Mouse (Mus musculus) liver, adult 2 months (tissue): ENCODE data around the gene Ovol2. TPM values are rescaled to one million over a fixed set of nuclear protein-coding genes. Genes with fewer than 3 reads are reported as not detected.
A peak's percentile ranks its signal among the peaks of the same experiment; 100 is the strongest.
"Not testable (repeated sequence)": the region's sequence is repeated elsewhere in the genome, so short reads cannot be mapped to it uniquely, and the experiment has no call there.

Experiments used
- DNase-seq: peaks from one replicate; pipeline ENCODE4 v3.0.0-alpha.2; 2011; ENCODE audit warnings: low read depth, low spot score; ENCODE audit errors: extremely low read depth
- H3K27ac ChIP-seq: fragments of 200-500 bp; replicated peaks from 2 replicates; pipeline ENCODE4 v1.5.1; 2012; ENCODE audit warnings: low read depth, mild to moderate bottlenecking, control low read depth, inconsistent platforms, low read length; ENCODE audit not compliant: insufficient read depth
- H3K27me3 ChIP-seq: fragments of 200-500 bp; 2 replicates; pipeline ENCODE4 v1.6.1; 2012; ENCODE audit warnings: mild to moderate bottlenecking, moderate library complexity, low read length, inconsistent platforms; ENCODE audit not compliant: control insufficient read depth, insufficient read depth
- H3K36me3 ChIP-seq: fragments of 200-500 bp; 2 replicates; pipeline ENCODE4 v1.6.1; 2012; ENCODE audit warnings: low read length, inconsistent platforms; ENCODE audit not compliant: control insufficient read depth, insufficient read depth
- H3K4me1 ChIP-seq: fragments of 200-500 bp; 2 replicates; pipeline ENCODE4 v1.6.1; 2011; ENCODE audit warnings: low read length; ENCODE audit not compliant: control insufficient read depth, insufficient read depth
- H3K4me3 ChIP-seq: fragments of 200-500 bp; 2 replicates; pipeline ENCODE4 v1.5.1; 2011; ENCODE audit warnings: low read depth, mild to moderate bottlenecking, control low read depth, low read length, moderate library complexity; ENCODE audit not compliant: insufficient read depth
- H3K79me2 ChIP-seq: fragments of 200-500 bp; 2 replicates; pipeline ENCODE4 v1.6.1; 2012; ENCODE audit warnings: inconsistent platforms, mild to moderate bottlenecking, low read length, moderate library complexity; ENCODE audit not compliant: control insufficient read depth, insufficient read depth
- H3K9ac ChIP-seq: fragments of 200-500 bp; 2 replicates; pipeline ENCODE4 v1.6.1; 2012; ENCODE audit warnings: low read depth, mild to moderate bottlenecking, control low read depth, inconsistent platforms, low read length
- CTCF ChIP-seq: fragments of 200-500 bp; IDR thresholded peaks from 2 replicates; pipeline ENCODE4 v1.5.1; 2011; ENCODE audit warnings: low read depth, low read length, control low read depth
- POLR2A ChIP-seq: fragments of 200-500 bp; IDR thresholded peaks from 2 replicates; pipeline ENCODE4 v1.6.1; 2011; ENCODE audit warnings: low read length, control low read depth; ENCODE audit not compliant: insufficient read depth; ENCODE audit errors: extremely low read depth
- WGBS: fragments of 180-500 bp; shearing (Covaris S2); methylation state at CpG from one replicate; pipeline ENCODE4 v1.1.7; 2018; 5-methylcytosine and 5-hydroxymethylcytosine counted together
- polyA plus RNA-seq: library from polyadenylated mRNA; depleted of rRNA; stranded (reverse); fragments of >200 nt; gene quantifications from 2 replicates; pipeline ENCODE4 v1.2.3, GENCODE M21; 2012
- total RNA-seq: library from RNA; depleted of rRNA; stranded (reverse); fragments of >200 nt; gene quantifications from 2 replicates; pipeline ENCODE4 v1.2.3, GENCODE M21; 2014

Ovol2 gene
- total and polyA plus RNA-seq, 2 experiments: 0.18 TPM; not detected in 1

- no peaks in the 10 kb centered on the region for H3K27me3 ChIP-seq
- WGBS: 40% methylated on average over 4 of the region's 4 CpGs
- no peak overlapping the region for H3K4me3 ChIP-seq
- TF ChIP-seq POLR2A: no peak
- no peak for TF ChIP-seq CTCF
- H3K79me2 ChIP-seq: no peaks in the 10 kb centered on the region
- no peak for DNase-seq
- H3K9ac ChIP-seq: no peak overlapping the region
- no peak overlapping the region for H3K27ac ChIP-seq
- H3K4me1 ChIP-seq: no peaks in the 10 kb centered on the region
- no peaks in the 10 kb centered on the region for H3K36me3 ChIP-seq
These were observed 11.2 kb upstream of the Ovol2 start for GRCm38 (mm10) chr2:144343158-144343557.

GRCm38 (mm10) chr2:144338149-144338548 is 6.2 kb upstream of the Ovol2 start:
- not testable (repeated sequence) for H3K36me3 ChIP-seq, H3K4me1 ChIP-seq, H3K27ac ChIP-seq, DNase-seq, H3K4me3 ChIP-seq, H3K9ac ChIP-seq, H3K79me2 ChIP-seq, H3K27me3 ChIP-seq
- 69% methylated on average over 6 of the region's 6 CpGs for WGBS

- no peaks in the 10 kb centered on the region for H3K36me3 ChIP-seq
- WGBS: 36% methylated on average over 8 of the region's 8 CpGs
- peaks cover 7% of the 10 kb centered on the region; the same call in 1 of the 2 replicates for H3K27me3 ChIP-seq
- H3K27ac ChIP-seq: no peak overlapping the region
- TF ChIP-seq POLR2A (no peak), CTCF (no peak)
- H3K9ac ChIP-seq: no peak overlapping the region
- no peaks in the 10 kb centered on the region for H3K4me1 ChIP-seq
- DNase-seq: no peak
- H3K79me2 ChIP-seq: no peaks in the 10 kb centered on the region
- H3K4me3 ChIP-seq: no peak overlapping the region
These were observed 5.8 kb upstream of the Ovol2 start for GRCm38 (mm10) chr2:144337701-144338100.

GRCm38 (mm10) chr2:144337230-144337629 is 5.3 kb upstream of the Ovol2 start:
- no peak overlapping the region for H3K4me3 ChIP-seq
- no peak overlapping the region for H3K27ac ChIP-seq
- TF ChIP-seq POLR2A (no peak), CTCF (no peak)
- H3K36me3 ChIP-seq: no peaks in the 10 kb centered on the region
- H3K79me2 ChIP-seq: no peaks in the 10 kb centered on the region
- no peak for DNase-seq
- H3K9ac ChIP-seq: no peak overlapping the region
- WGBS: 55% methylated on average over 3 of the region's 3 CpGs
- H3K27me3 ChIP-seq: peaks cover 9% of the 10 kb centered on the region; the same call in 1 of the 2 replicates
- H3K4me1 ChIP-seq: no peaks in the 10 kb centered on the region; the same call in 1 of the 2 replicates

GRCm38 (mm10) chr2:144333138-144333842 is 1.3 kb upstream of the Ovol2 start:
- TF ChIP-seq CTCF (no peak), POLR2A (no peak)

GRCm38 (mm10) chr2:144332486-144332885 is 540 bp upstream of the Ovol2 start:
- Histone ChIP-seq H3K79me2 (no peaks in the 10 kb centered on the region), H3K4me3 (no peak overlapping the region), H3K36me3 (no peaks in the 10 kb centered on the region), H3K9ac (no peak overlapping the region), H3K27ac (no peak overlapping the region), H3K4me1 (peaks cover 4% of the 10 kb centered on the region; the same call in 1 of the 2 replicates), H3K27me3 (peaks cover 28% of the 10 kb centered on the region)
- TF ChIP-seq CTCF (no peak), POLR2A (no peak)
- no peak for DNase-seq
- 14% methylated on average over 9 of the region's 9 CpGs for WGBS

More at GRCm38 (mm10) chr2:144333138-144333842, 1.3 kb upstream of the Ovol2 start:
- no peaks in the 10 kb centered on the region for H3K36me3 ChIP-seq
- H3K27ac ChIP-seq: no peak overlapping the region
- peak overlapping the region; percentile 41; the same call in 1 of the 2 replicates for H3K4me3 ChIP-seq
- H3K4me1 ChIP-seq: peaks cover 4% of the 10 kb centered on the region; the same call in 1 of the 2 replicates
- H3K27me3 ChIP-seq: peaks cover 28% of the 10 kb centered on the region
- DNase-seq: no peak
- no peaks in the 10 kb centered on the region for H3K79me2 ChIP-seq
- no peak overlapping the region for H3K9ac ChIP-seq
- whole genome bisulfite sequencing: 24% methylated on average over 28 of the region's 28 CpGs
